Mouse (Mus musculus): ENCODE results near the gene Fibcd1.

- TF ChIP-seq CTCF (IDR thresholded peaks at IDR 0.05; ENCODE audit: extremely low read depth, insufficient read depth, low read length) (peak; percentile 47), POLR2A (IDR thresholded peaks at IDR 0.05; ENCODE audit: extremely low read depth, insufficient read depth, low read length) (no peak)
These were observed 41.2 kb upstream of the Fibcd1 start, which contains the start of gene Lamc3 for GRCm38 (mm10) chr2:31887030-31887429.
